Mouse (Mus musculus) G1E (cell line): ENCODE results near the gene Adgrg1.

Source experiments
- CTCF ChIP-seq: IDR thresholded peaks from 2 replicates; pipeline ENCODE4 v1.5.1; 2012; ENCODE audit warnings: low read depth, low read length, inconsistent platforms, mixed read lengths
- GATA1 ChIP-seq: IDR thresholded peaks from 2 replicates; pipeline ENCODE4 v1.6.1; 2012; ENCODE audit warnings: borderline replicate concordance, low read length, inconsistent platforms, mixed read lengths
- GATA2 ChIP-seq: IDR thresholded peaks from 2 replicates; pipeline ENCODE4 v1.6.1; 2012; ENCODE audit warnings: low read depth, low read length, inconsistent platforms, borderline replicate concordance
- TAL1 ChIP-seq: conservative IDR thresholded peaks from 2 replicates; pipeline ENCODE4 v1.6.1; 2012; ENCODE audit warnings: low read depth, low read length, inconsistent platforms, mixed read lengths

- no peak for TF ChIP-seq GATA1
- no peak for TF ChIP-seq CTCF
- TF ChIP-seq GATA2, result no peak
- TF ChIP-seq TAL1, result no peak
Measured at GRCm38 (mm10) chr8:95017451-95017850, 42.9 kb downstream of the Adgrg1 start, which contains the start of gene Adgrg3.
